Comparison of ENCODE assay signal across 10 mouse cellular contexts in the genomic region with DNA sequence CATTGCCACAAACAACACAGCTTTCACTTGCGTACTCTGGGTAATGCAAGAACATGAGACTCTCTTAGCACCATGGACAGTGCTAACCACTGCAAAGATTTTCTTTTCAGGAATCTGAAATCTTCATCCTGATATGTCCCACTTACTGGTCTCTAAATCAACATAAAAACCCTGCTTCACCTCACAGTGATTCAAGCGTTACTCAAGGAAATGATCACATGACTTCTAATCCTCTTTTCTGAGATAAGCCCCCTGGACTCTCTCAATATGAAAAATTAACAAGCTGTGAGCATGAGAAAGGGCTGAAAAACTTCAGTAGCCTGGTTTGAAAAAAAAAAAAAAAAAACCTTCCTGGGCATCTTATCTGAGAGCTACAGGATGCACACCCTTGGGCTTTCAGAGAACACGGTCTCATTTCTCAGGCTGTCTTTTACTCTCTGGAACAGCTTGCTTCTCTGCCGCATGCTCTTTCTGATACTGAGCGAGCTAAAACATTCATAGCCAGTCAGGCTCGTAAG.
DNase-seq lines count a peak whose midpoint lies in the region; ATAC-seq and TF ChIP-seq lines count a peak whose summit lies in the region.
"Had no signal": no experiment of that assay in that cellular context is flagged by ENCODE, and none has a peak within 500 bp of the region (broad histone marks: within the 10 kb centered on the region; RNA-seq: fewer than 3 reads in every experiment).

No protein-coding gene starts in this region.

- no peak overlapping the region for H3K9ac ChIP-seq in embryonic facial prominence, embryonic 11.5 days (replicated peaks; ENCODE audit: low read length)
- no peak overlapping the region for H3K9ac ChIP-seq in ES-E14 (ENCODE audit: insufficient read depth, low read depth, low read length, poor library complexity, severe bottlenecking)
- H3K9ac ChIP-seq: forebrain, embryonic 12.5 days; limb, embryonic 13.5 days had no signal

- DNase-seq in embryonic facial prominence, embryonic 11.5 days (ENCODE audit: low spot score): peak; percentile 56
- no peak for DNase-seq in embryonic facial prominence, embryonic 10.5 days (ENCODE audit: low spot score)
- peak; percentile 17 for DNase-seq in ES-E14 (ENCODE audit: low read depth, low spot score)
- no peak for DNase-seq in cerebellum, adult 8-10 months
- no peak for DNase-seq in lung, adult 2 months
- DNase-seq in adrenal gland, adult 8-10 months: no peak

- H3K27me3 ChIP-seq in embryonic facial prominence, embryonic 11.5 days (ENCODE audit: control insufficient read depth, insufficient read depth, low read length): no peaks in the 10 kb centered on the region
- no peaks in the 10 kb centered on the region for H3K27me3 ChIP-seq in embryonic facial prominence, embryonic 10.5 days (replicated peaks; ENCODE audit: low read depth, poor library complexity, severe bottlenecking)
- H3K27me3 ChIP-seq: forebrain, embryonic 12.5 days; limb, embryonic 13.5 days had no signal

- H3K4me1 ChIP-seq in embryonic facial prominence, embryonic 11.5 days (ENCODE audit: control insufficient read depth, insufficient read depth, low read length): no peaks in the 10 kb centered on the region
- no peaks in the 10 kb centered on the region for H3K4me1 ChIP-seq in embryonic facial prominence, embryonic 10.5 days
- H3K4me1 ChIP-seq in ES-E14 (ENCODE audit: control insufficient read depth in 2 of 2, insufficient read depth in 2 of 2, low read length in 2 of 2, poor library complexity in 1 of 2): peaks cover 0 to 3% of the 10 kb centered on the region in 2 experiments; a peak in 1 of 4 replicates
- no peaks in the 10 kb centered on the region for H3K4me1 ChIP-seq in lung, adult 2 months (ENCODE audit: control insufficient read depth, insufficient read depth, low read length)
- H3K4me1 ChIP-seq: limb, embryonic 13.5 days had no signal

- WGBS in embryonic facial prominence, embryonic 11.5 days: 75% methylated on average over 6 of the region's 6 CpGs
- WGBS in embryonic facial prominence, embryonic 10.5 days: 73% methylated on average over 6 of the region's 6 CpGs
- WGBS in lung, adult 2 months: 68% methylated on average over 6 of the region's 6 CpGs

- no peaks in the 10 kb centered on the region for H3K36me3 ChIP-seq in embryonic facial prominence, embryonic 11.5 days (replicated peaks; ENCODE audit: control insufficient read depth, insufficient read depth, low read depth, low read length)
- H3K36me3 ChIP-seq in embryonic facial prominence, embryonic 10.5 days (replicated peaks): no peaks in the 10 kb centered on the region
- H3K36me3 ChIP-seq in ES-E14 (ENCODE audit: control insufficient read depth, insufficient read depth, low read length, poor library complexity, severe bottlenecking): no peaks in the 10 kb centered on the region
- H3K36me3 ChIP-seq: forebrain, embryonic 12.5 days; limb, embryonic 13.5 days had no signal

- no peak overlapping the region for H3K4me3 ChIP-seq in embryonic facial prominence, embryonic 11.5 days (ENCODE audit: low read depth, low read length)
- H3K4me3 ChIP-seq in embryonic facial prominence, embryonic 10.5 days: no peak overlapping the region
- no peak overlapping the region for H3K4me3 ChIP-seq in ES-E14 (ENCODE audit: insufficient read depth in 1 of 2, low read depth in 1 of 2, low read length in 2 of 2, poor library complexity in 1 of 2, severe bottlenecking in 1 of 2)
- H3K4me3 ChIP-seq in lung, adult 2 months (replicated peaks; ENCODE audit: extremely low read depth, low read depth, low read length): no peak overlapping the region
- H3K4me3 ChIP-seq: forebrain, embryonic 12.5 days; limb, embryonic 13.5 days had no signal

- TF ChIP-seq CTCF in lung, adult 2 months (IDR thresholded peaks at IDR 0.05; ENCODE audit: insufficient read depth, low read length): no peak

- TF ChIP-seq POLR2A in lung, adult 2 months (IDR thresholded peaks at IDR 0.05; ENCODE audit: borderline replicate concordance, extremely low read depth, low read depth, low read length): no peak

- no peaks in the 10 kb centered on the region for H3K9me3 ChIP-seq in embryonic facial prominence, embryonic 11.5 days (replicated peaks; ENCODE audit: control insufficient read depth, low read length)
- H3K9me3 ChIP-seq in embryonic facial prominence, embryonic 10.5 days: no peaks in the 10 kb centered on the region
- no peaks in the 10 kb centered on the region for H3K9me3 ChIP-seq in ES-E14 (ENCODE audit: control insufficient read depth, insufficient read depth, low read depth, low read length)
- H3K9me3 ChIP-seq: forebrain, embryonic 12.5 days; limb, embryonic 13.5 days had no signal

- H3K4me2 ChIP-seq in embryonic facial prominence, embryonic 11.5 days (ENCODE audit: low read depth, low read length): no peak overlapping the region
- H3K4me2 ChIP-seq: forebrain, embryonic 12.5 days; limb, embryonic 13.5 days had no signal

- in situ Hi-C loops in ES-E14 (cut with MboI; ENCODE audit: low sequenced_read_pairs in 2 of 2, unreplicated experiment in 2 of 2): no loop called here

- H3K27ac ChIP-seq in embryonic facial prominence, embryonic 11.5 days (replicated peaks; ENCODE audit: low read depth, low read length): no peak overlapping the region
- H3K27ac ChIP-seq in embryonic facial prominence, embryonic 10.5 days (replicated peaks): no peak overlapping the region
- H3K27ac ChIP-seq in ES-E14 (ENCODE audit: insufficient read depth, low read depth, low read length, poor library complexity, severe bottlenecking): no peak overlapping the region
- H3K27ac ChIP-seq: forebrain, embryonic 12.5 days; limb, embryonic 13.5 days had no signal

- no peak for ATAC-seq in embryonic facial prominence, embryonic 11.5 days (replicated peaks; ENCODE audit: insufficient number of reproducible peaks, low FRiP score, low TSS enrichment, low read depth)
- ATAC-seq in erythroblast, adult 5-6 weeks (replicated peaks; ENCODE audit: low FRiP score, poor library complexity, severe bottlenecking): peak; percentile 71
- ATAC-seq in megakaryocyte-erythroid progenitor cell, adult 5-6 weeks (replicated peaks; ENCODE audit: low FRiP score, low TSS enrichment, poor library complexity, severe bottlenecking): peak; percentile 86

TF ChIP-seq in ES-E14, 5 proteins besides CTCF, POLR2A, EP300 and RAD21:
- TF ChIP-seq HCFC1 (IDR thresholded peaks at IDR 0.05; ENCODE audit: borderline replicate concordance, insufficient read depth, low read length) (no peak), ZNF384 (IDR thresholded peaks at IDR 0.05; ENCODE audit: low read depth, low read length) (no peak), CHD2 (IDR thresholded peaks at IDR 0.05; ENCODE audit: low read depth, low read length) (no peak), MAFK (IDR thresholded peaks at IDR 0.05; ENCODE audit: insufficient read depth, low read depth, low read length) (no peak)

Comparison
In these comparisons a context has a peak if more than half of its experiments do, and no peak if none do; other contexts are left out.
1. DNase-seq: peak in embryonic facial prominence, embryonic 11.5 days (single experiment) and ES-E14 (single experiment); none in embryonic facial prominence, embryonic 10.5 days (single experiment), cerebellum, adult 8-10 months (single experiment), lung, adult 2 months (single experiment) and adrenal gland, adult 8-10 months (single experiment).